Mouse (Mus musculus) MEL (cell line): ENCODE measurements at regions not wholly inside any gene's neighbourhood (a gene's known extent, or its start where the extent isn't known, plus 50 kb on each side); places are given as distances from the start of the nearest gene placed in this dataset.

Source experiments
- DNase-seq: peaks from one replicate; pipeline ENCODE4 v3.0.0; 2011; ENCODE audit warnings: low read depth, low spot score
- H3K27ac ChIP-seq: 2 replicates; pipeline ENCODE4 v1.5.1; 2012; ENCODE audit warnings: low read depth, mild to moderate bottlenecking, control low read depth, low read length, moderate library complexity; ENCODE audit not compliant: control insufficient read depth
- H3K27me3 ChIP-seq, 2 experiments: fragments of 150-350 bp in 1 of 2; sonication (generic) in 1 of 2; 2 replicates each; pipeline ENCODE4 v1.6.1; 2012; ENCODE audit warnings: low read length in 2 of 2, mild to moderate bottlenecking in 2 of 2, improper control_type of control experiment in 1 of 2, moderate library complexity in 1 of 2; ENCODE audit not compliant: insufficient read depth in 2 of 2, control insufficient read depth in 1 of 2
- H3K36me3 ChIP-seq, 2 experiments: 2 replicates each; pipeline ENCODE4 v1.6.1; 2012 to 2014; ENCODE audit warnings: low read length in 2 of 2, improper control_type of control experiment in 1 of 2, inconsistent platforms in 1 of 2, mild to moderate bottlenecking in 1 of 2; ENCODE audit not compliant: insufficient read depth in 2 of 2, control insufficient read depth in 1 of 2
- H3K4me1 ChIP-seq, 2 experiments: fragments of 150-350 bp in 1 of 2; sonication (generic) in 1 of 2; 2 replicates each; pipeline ENCODE4 v1.6.1; 2012; ENCODE audit warnings: low read length in 2 of 2, improper control_type of control experiment in 1 of 2, mild to moderate bottlenecking in 1 of 2; ENCODE audit not compliant: insufficient read depth in 2 of 2, control insufficient read depth in 1 of 2
- H3K4me3 ChIP-seq, 2 experiments: fragments of 150-350 bp in 1 of 2; sonication (generic) in 1 of 2; 2 replicates each; pipeline ENCODE4 v1.5.1; 2012; ENCODE audit warnings: low read depth in 2 of 2, low read length in 2 of 2, mild to moderate bottlenecking in 2 of 2, moderate library complexity in 2 of 2, control low read depth in 1 of 2, improper control_type of control experiment in 1 of 2; ENCODE audit not compliant: control insufficient read depth in 1 of 2, insufficient read depth in 1 of 2
- H3K79me2 ChIP-seq: 2 replicates; pipeline ENCODE4 v1.6.1; 2012; ENCODE audit warnings: mild to moderate bottlenecking, low read length, moderate library complexity; ENCODE audit not compliant: control insufficient read depth, poor library complexity, insufficient read depth
- H3K9ac ChIP-seq: 2 replicates; pipeline ENCODE4 v1.6.1; 2012; ENCODE audit warnings: low read depth, mild to moderate bottlenecking, control low read depth, low read length, moderate library complexity; ENCODE audit not compliant: control insufficient read depth, poor library complexity, severe bottlenecking
- H3K9me3 ChIP-seq: fragments of 150-350 bp; sonication (generic); replicated peaks from 2 replicates; pipeline ENCODE4 v1.6.1; 2012; ENCODE audit warnings: mild to moderate bottlenecking, low read length, improper control_type of control experiment, moderate library complexity; ENCODE audit not compliant: insufficient read depth
- BHLHE40 ChIP-seq: IDR thresholded peaks from 2 replicates; pipeline ENCODE4 v1.6.1; 2012; ENCODE audit warnings: low read depth, mild to moderate bottlenecking, inconsistent platforms, low read length, improper control_type of control experiment, borderline replicate concordance
- CHD2 ChIP-seq: IDR thresholded peaks from 2 replicates; pipeline ENCODE4 v1.6.1; 2011; ENCODE audit warnings: low read length, improper control_type of control experiment
- CTCF ChIP-seq, 3 experiments: IDR thresholded peaks in 2 of 3; conservative IDR thresholded peaks in 1 of 3; 2 replicates each; pipeline ENCODE4 v1.5.1; 2011 to 2012; ENCODE audit warnings: low read length in 3 of 3, low read depth in 2 of 3, mild to moderate bottlenecking in 2 of 3, improper control_type of control experiment in 1 of 3, inconsistent platforms in 1 of 3, mixed read lengths in 1 of 3, moderate library complexity in 1 of 3; ENCODE audit not compliant: control insufficient read depth in 1 of 3, insufficient read depth in 1 of 3, poor library complexity in 1 of 3, severe bottlenecking in 1 of 3
- E2F4 ChIP-seq: IDR thresholded peaks from 2 replicates; pipeline ENCODE4 v1.6.1; 2011; ENCODE audit warnings: low read depth, low read length, improper control_type of control experiment, borderline replicate concordance
- ELF1 ChIP-seq: IDR thresholded peaks from 2 replicates; pipeline ENCODE4 v1.6.1; 2014; ENCODE audit warnings: low read depth, mild to moderate bottlenecking, inconsistent platforms, low read length, improper control_type of control experiment, moderate library complexity
- EP300 ChIP-seq, 2 experiments: IDR thresholded peaks; 2 replicates each; pipeline ENCODE4 v1.6.1; 2011; ENCODE audit warnings: improper control_type of control experiment in 2 of 2, low read length in 2 of 2, low read depth in 1 of 2, mild to moderate bottlenecking in 1 of 2
- ETS1 ChIP-seq: IDR thresholded peaks from 2 replicates; pipeline ENCODE4 v1.6.1; 2012; ENCODE audit warnings: low read depth, mild to moderate bottlenecking, inconsistent platforms, low read length, improper control_type of control experiment, moderate library complexity
- GATA1 ChIP-seq: IDR thresholded peaks from 2 replicates; pipeline ENCODE4 v1.6.1; 2011; ENCODE audit warnings: low read depth, low read length, improper control_type of control experiment
- JUND ChIP-seq: IDR thresholded peaks from 2 replicates; pipeline ENCODE4 v1.6.1; 2011; ENCODE audit warnings: low read depth, mild to moderate bottlenecking, improper control_type of control experiment, low read length
- MAFK ChIP-seq: IDR thresholded peaks from 2 replicates; pipeline ENCODE4 v1.6.1; 2011; ENCODE audit warnings: low read depth, mild to moderate bottlenecking, low read length, improper control_type of control experiment, borderline replicate concordance
- MAZ ChIP-seq: IDR thresholded peaks from 2 replicates; pipeline ENCODE4 v1.6.1; 2012; ENCODE audit warnings: low read depth, mild to moderate bottlenecking, inconsistent platforms, low read length, improper control_type of control experiment
- MEF2A ChIP-seq: IDR thresholded peaks from 2 replicates; pipeline ENCODE4 v1.6.1; 2014; ENCODE audit warnings: low read depth, mild to moderate bottlenecking, inconsistent platforms, low read length, improper control_type of control experiment; ENCODE audit not compliant: poor library complexity, insufficient replicate concordance, severe bottlenecking; ENCODE audit errors: extremely low read depth
- MXI1 ChIP-seq: IDR thresholded peaks from 2 replicates; pipeline ENCODE4 v1.6.1; 2011; ENCODE audit warnings: mild to moderate bottlenecking, low read depth, low read length, improper control_type of control experiment
- MYB ChIP-seq: IDR thresholded peaks from 2 replicates; pipeline ENCODE4 v1.6.1; 2011; ENCODE audit warnings: mild to moderate bottlenecking, low read depth, low read length, improper control_type of control experiment
- NELFE ChIP-seq: IDR thresholded peaks from 2 replicates; pipeline ENCODE4 v1.6.1; 2011; ENCODE audit warnings: low read depth, low read length, improper control_type of control experiment
- NRF1 ChIP-seq: IDR thresholded peaks from 2 replicates; pipeline ENCODE4 v1.6.1; 2014; ENCODE audit warnings: low read depth, mild to moderate bottlenecking, inconsistent platforms, low read length, improper control_type of control experiment, moderate library complexity; ENCODE audit not compliant: poor library complexity, insufficient read depth, severe bottlenecking
- POLR2A ChIP-seq, 2 experiments: IDR thresholded peaks; 2 replicates each; pipeline ENCODE4 v1.6.1; 2011 to 2012; ENCODE audit warnings: low read length in 2 of 2, mild to moderate bottlenecking in 2 of 2, control low read depth in 1 of 2, improper control_type of control experiment in 1 of 2, low read depth in 1 of 2, moderate library complexity in 1 of 2; ENCODE audit not compliant: control insufficient read depth in 1 of 2, insufficient read depth in 1 of 2, poor library complexity in 1 of 2
- POLR2AphosphoS2 ChIP-seq: IDR thresholded peaks from 2 replicates; pipeline ENCODE4 v1.6.1; 2011; ENCODE audit warnings: low read length, improper control_type of control experiment
- POLR2AphosphoS5 ChIP-seq: IDR thresholded peaks from 2 replicates; pipeline ENCODE4 v1.6.1; 2012; ENCODE audit warnings: low read depth, borderline replicate concordance, mild to moderate bottlenecking, inconsistent platforms, low read length, moderate library complexity, mixed read lengths
- RAD21 ChIP-seq: IDR thresholded peaks from 2 replicates; pipeline ENCODE4 v1.6.1; 2011; ENCODE audit warnings: mild to moderate bottlenecking, low read depth, low read length, improper control_type of control experiment
- SMC3 ChIP-seq: IDR thresholded peaks from 2 replicates; pipeline ENCODE4 v1.6.1; 2011; ENCODE audit warnings: low read depth, low read length, improper control_type of control experiment
- TBP ChIP-seq: IDR thresholded peaks from 2 replicates; pipeline ENCODE4 v1.8.0; 2011; ENCODE audit warnings: low read depth, low read length, improper control_type of control experiment
- TCF12 ChIP-seq: IDR thresholded peaks from 2 replicates; pipeline ENCODE4 v1.6.1; 2014; ENCODE audit warnings: low read depth, mild to moderate bottlenecking, inconsistent platforms, low read length, improper control_type of control experiment, moderate library complexity
- USF2 ChIP-seq, 2 experiments: IDR thresholded peaks; 2 replicates each; pipeline ENCODE4 v1.6.1; 2011 to 2012; ENCODE audit warnings: improper control_type of control experiment in 2 of 2, low read length in 2 of 2, borderline replicate concordance in 1 of 2, inconsistent platforms in 1 of 2, low read depth in 1 of 2, mild to moderate bottlenecking in 1 of 2; ENCODE audit not compliant: insufficient read depth in 1 of 2
- ZMIZ1 ChIP-seq: IDR thresholded peaks from 2 replicates; pipeline ENCODE4 v1.6.1; 2012; ENCODE audit warnings: low read depth, mild to moderate bottlenecking, inconsistent platforms, low read length, improper control_type of control experiment, moderate library complexity

GRCm38 (mm10) chr13:101096856-101097255, 263.6 kb upstream of the Slc30a5 start:
- TF ChIP-seq MAZ (no peak), ZMIZ1 (no peak), SMC3 (no peak), MAFK (no peak), EP300 (IDR thresholded peaks at IDR 0.05; ENCODE audit: low read depth in 1 of 2, low read length in 2 of 2) (no peak), ETS1 (no peak), MXI1 (no peak), MYB (no peak), USF2 (IDR thresholded peaks at IDR 0.05; ENCODE audit: borderline replicate concordance in 1 of 2, insufficient read depth in 1 of 2, low read depth in 1 of 2, low read length in 2 of 2) (no peak), MEF2A (no peak), NRF1 (no peak), TCF12 (no peak), E2F4 (no peak), RAD21 (no peak), POLR2AphosphoS5 (no peak), JUND (no peak), NELFE (no peak), BHLHE40 (no peak)
- TF ChIP-seq, all 39 proteins: peak for 0
- Histone ChIP-seq H3K79me2 (no peaks in the 10 kb centered on the region), H3K4me3 (no peak overlapping the region), H3K27me3 (no peaks in the 10 kb centered on the region; a peak in 1 of 4 replicates), H3K4me1 (no peaks in the 10 kb centered on the region), H3K9me3 (no peaks in the 10 kb centered on the region), H3K27ac (no peak overlapping the region), H3K9ac (no peak overlapping the region), H3K36me3 (no peaks in the 10 kb centered on the region)
- no peak for DNase-seq

GRCm38 (mm10) chr13:101096221-101096620, 263.0 kb upstream of the Slc30a5 start:
- Histone ChIP-seq H3K27me3 (no peaks in the 10 kb centered on the region; a peak in 1 of 4 replicates), H3K79me2 (no peaks in the 10 kb centered on the region), H3K36me3 (no peaks in the 10 kb centered on the region), H3K9me3 (no peaks in the 10 kb centered on the region), H3K9ac (no peak overlapping the region), H3K4me1 (no peaks in the 10 kb centered on the region), H3K27ac (no peak overlapping the region), H3K4me3 (no peak overlapping the region)
- DNase-seq: no peak
- TF ChIP-seq TCF12 (no peak), POLR2A (IDR thresholded peaks at IDR 0.05; ENCODE audit: control insufficient read depth in 1 of 2, insufficient read depth in 1 of 2, low read depth in 1 of 2, low read length in 2 of 2, poor library complexity in 1 of 2) (no peak), GATA1 (no peak), TBP (no peak), CTCF (IDR thresholded peaks at IDR 0.05 in 2 of 3, conservative IDR thresholded peaks at IDR 0.05 in 1 of 3; ENCODE audit: control insufficient read depth in 1 of 3, insufficient read depth in 1 of 3, low read depth in 2 of 3, low read length in 3 of 3, poor library complexity in 1 of 3, severe bottlenecking in 1 of 3) (no peak), POLR2AphosphoS2 (no peak), ELF1 (no peak), CHD2 (no peak)
